Mouse (Mus musculus) G1E (cell line): ENCODE data around the gene Acot11.

Source experiments
- CTCF ChIP-seq: IDR thresholded peaks from 2 replicates; pipeline ENCODE4 v1.5.1; 2012; ENCODE audit warnings: low read depth, low read length, inconsistent platforms, mixed read lengths
- GATA1 ChIP-seq: IDR thresholded peaks from 2 replicates; pipeline ENCODE4 v1.6.1; 2012; ENCODE audit warnings: borderline replicate concordance, low read length, inconsistent platforms, mixed read lengths
- POLR2AphosphoS5 ChIP-seq: IDR thresholded peaks from 2 replicates; pipeline ENCODE4 v1.6.1; 2012; ENCODE audit warnings: low read depth, low read length, inconsistent platforms; ENCODE audit not compliant: insufficient replicate concordance
- TAL1 ChIP-seq: conservative IDR thresholded peaks from 2 replicates; pipeline ENCODE4 v1.6.1; 2012; ENCODE audit warnings: low read depth, low read length, inconsistent platforms, mixed read lengths

DNA sequence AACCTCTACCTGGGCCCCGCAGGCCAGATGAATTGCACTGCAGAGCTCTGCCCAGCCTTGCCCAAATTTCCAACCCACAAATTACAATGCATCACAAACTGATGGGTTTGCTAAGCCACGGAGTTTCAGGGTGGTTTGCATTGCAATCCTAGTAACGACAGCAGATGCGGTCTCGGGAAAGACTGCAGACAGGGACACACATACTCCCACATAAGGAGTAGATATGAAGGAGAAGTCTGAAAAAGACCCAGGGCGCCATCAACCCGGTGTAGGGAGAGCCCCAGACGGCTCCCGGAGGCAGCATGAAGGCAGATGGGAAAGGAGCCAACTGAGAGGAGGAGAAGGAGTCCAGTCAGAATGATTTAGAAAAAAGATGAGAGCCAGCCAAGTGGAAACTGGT lies 15.1 kb downstream of the Acot11 start:
- TF ChIP-seq CTCF (no peak), TAL1 (no peak), GATA1 (no peak), POLR2AphosphoS5 (no peak)
